Mouse (Mus musculus): ENCODE data around the gene Olfr1221. TPM values are rescaled to one million over a fixed set of nuclear protein-coding genes. Genes with fewer than 3 reads are reported as not detected.
"Not testable (repeated sequence)": the region's sequence is repeated elsewhere in the genome, so short reads cannot be mapped to it uniquely, and the experiment has no call there.

The Olfr1221 gene
- polyA plus RNA-seq (2016; fragmentation: Nextera tagmentation; extraction: Ambion mirVana), result not detected in 2 replicates

DNA sequence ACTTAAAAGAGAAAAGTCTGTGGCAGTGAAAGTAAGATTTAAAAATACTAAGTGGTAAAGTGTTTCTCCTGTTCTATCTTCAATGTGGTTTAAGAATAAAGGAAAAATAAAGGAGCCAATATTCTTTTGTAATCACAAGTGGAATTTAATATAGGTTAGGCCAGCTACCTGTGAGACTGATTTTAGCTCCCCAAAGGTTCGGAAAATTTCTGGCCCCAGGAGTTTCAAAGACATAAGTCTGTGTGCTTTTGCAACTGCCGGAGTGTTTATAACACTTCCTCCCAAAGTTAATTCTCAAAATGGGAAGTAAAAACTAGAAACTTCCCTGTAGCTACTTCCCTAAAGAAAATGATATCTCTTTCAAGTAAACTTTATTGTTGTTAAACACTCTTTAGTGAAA lies at the start of gene Olfr1221:
Olfr1221 (minus strand) TSS at position 101 of the 400 bp plus-strand sequence.
- no peak for ATAC-seq (ENCODE audit: insufficient number of reproducible peaks, low FRiP score)
- Histone ChIP-seq H3K36me3 (no peaks in the 10 kb centered on the region), H3K9ac (no peak within 1 kb of the TSS), H3K4me1 (replicated peaks) (no peaks in the 10 kb centered on the region), H3K4me2 (no peak within 1 kb of the TSS), H3K27ac (ENCODE audit: poor library complexity, severe bottlenecking) (no peak within 1 kb of the TSS), H3K9me3 (replicated peaks) (no peaks in the 10 kb centered on the region), H3K27me3 (replicated peaks) (no peaks in the 10 kb centered on the region), H3K4me3 (no peak within 1 kb of the TSS)
- 78% methylated on average over 2 of the region's 2 CpGs for WGBS

DNA sequence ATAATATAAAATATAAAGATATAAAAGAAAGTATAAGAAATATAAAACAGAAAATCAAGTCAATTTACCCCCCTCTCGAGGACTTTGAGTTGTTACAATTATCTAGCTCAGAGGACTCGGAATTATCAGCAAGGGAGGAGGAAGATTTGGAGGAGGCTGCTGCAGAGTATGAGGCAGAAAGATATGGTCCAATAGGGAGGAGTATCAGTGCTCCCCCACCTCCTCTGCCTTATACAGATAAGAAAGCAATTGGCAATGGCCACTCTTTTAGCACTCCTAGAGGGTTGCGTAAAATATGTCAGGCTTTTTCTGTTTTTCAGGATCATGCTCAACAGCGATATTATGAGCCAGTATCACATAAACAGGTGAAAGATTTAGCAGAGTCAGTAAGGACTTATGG lies 47.6 kb upstream of the Olfr1221 start:
- ATAC-seq (ENCODE audit: insufficient number of reproducible peaks, low FRiP score); H3K27ac ChIP-seq (ENCODE audit: poor library complexity, severe bottlenecking); H3K4me1 ChIP-seq (replicated peaks); H3K4me3 ChIP-seq; H3K36me3 ChIP-seq; H3K27me3 ChIP-seq (replicated peaks); H3K9me3 ChIP-seq (replicated peaks); H3K4me2 ChIP-seq; H3K9ac ChIP-seq: not testable (repeated sequence)
- WGBS, result 73% methylated on average over 4 of the region's 4 CpGs

DNA sequence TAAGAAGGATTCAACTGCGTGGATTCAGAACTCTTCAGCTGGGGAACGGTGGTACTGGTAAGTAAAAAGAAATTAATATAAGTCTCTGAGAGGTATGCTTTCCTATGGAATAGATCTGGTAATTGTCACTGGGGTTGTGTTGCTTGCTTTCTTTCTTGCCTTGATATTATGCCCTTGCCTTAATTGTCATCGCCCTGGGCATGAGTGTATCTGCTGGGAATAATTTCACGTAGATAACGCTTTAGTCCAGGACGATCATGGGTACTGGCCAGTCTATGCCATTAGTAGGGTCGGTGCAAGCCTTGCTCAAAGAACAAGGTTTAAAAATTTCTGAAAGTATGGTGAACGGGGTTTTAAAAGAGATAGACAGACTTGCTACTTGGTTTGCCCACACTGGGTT lies 46.9 kb upstream of the Olfr1221 start, which contains the start of gene Olfr1224-ps1:
Olfr1224-ps1 (minus strand) TSS at position 101 of the 400 bp plus-strand sequence.
- not testable (repeated sequence) for H3K27ac ChIP-seq (ENCODE audit: poor library complexity, severe bottlenecking); ATAC-seq (ENCODE audit: insufficient number of reproducible peaks, low FRiP score); H3K9ac ChIP-seq; H3K4me1 ChIP-seq (replicated peaks); H3K4me3 ChIP-seq; H3K9me3 ChIP-seq (replicated peaks); H3K4me2 ChIP-seq; H3K27me3 ChIP-seq (replicated peaks); H3K36me3 ChIP-seq
- 84% methylated on average over 8 of the region's 8 CpGs for WGBS

- H3K9me3 ChIP-seq (replicated peaks), result no peaks in the 10 kb centered on the region
- H3K4me3 ChIP-seq, result no peak within 1 kb of the TSS
- 50% methylated on average over 1 of the region's 1 CpGs for WGBS
- no peaks in the 10 kb centered on the region for H3K4me1 ChIP-seq (replicated peaks)
- no peak for ATAC-seq (ENCODE audit: insufficient number of reproducible peaks, low FRiP score)
- no peak within 1 kb of the TSS for H3K4me2 ChIP-seq
- H3K27me3 ChIP-seq (replicated peaks), result no peaks in the 10 kb centered on the region
- H3K36me3 ChIP-seq, result no peaks in the 10 kb centered on the region
- no peak within 1 kb of the TSS for H3K9ac ChIP-seq
- H3K27ac ChIP-seq (ENCODE audit: poor library complexity, severe bottlenecking), result no peak within 1 kb of the TSS
These were observed 34.4 kb upstream of the Olfr1221 start, which contains the start of gene Olfr1223 for GRCm38 (mm10) chr2:89151460-89151859. Gene Olfr1223, minus strand, starts transcription at chr2:89151560.

GRCm38 (mm10) chr2:89132954-89133353 lies 15.9 kb upstream of the Olfr1221 start, which contains the start of gene Olfr1222:
Gene Olfr1222, minus strand, starts transcription at chr2:89133054.
- no peak for ATAC-seq (ENCODE audit: insufficient number of reproducible peaks, low FRiP score)
- Histone ChIP-seq H3K4me1 (replicated peaks) (no peaks in the 10 kb centered on the region), H3K9ac (no peak within 1 kb of the TSS), H3K36me3 (no peaks in the 10 kb centered on the region), H3K27ac (ENCODE audit: poor library complexity, severe bottlenecking) (no peak within 1 kb of the TSS), H3K4me2 (no peak within 1 kb of the TSS), H3K27me3 (replicated peaks) (no peaks in the 10 kb centered on the region), H3K9me3 (replicated peaks) (no peaks in the 10 kb centered on the region), H3K4me3 (no peak within 1 kb of the TSS)
- WGBS, result 33% methylated on average over 3 of the region's 3 CpGs

GRCm38 (mm10) chr2:89106735-89107134 lies 10.3 kb downstream of the Olfr1221 start, which contains the start of gene Olfr1220:
Gene Olfr1220, minus strand, starts transcription at chr2:89106835.
- no peak for ATAC-seq (ENCODE audit: insufficient number of reproducible peaks, low FRiP score)
- Histone ChIP-seq H3K27me3 (replicated peaks) (no peaks in the 10 kb centered on the region), H3K4me1 (replicated peaks) (no peaks in the 10 kb centered on the region), H3K9me3 (replicated peaks) (no peaks in the 10 kb centered on the region), H3K4me3 (no peak within 1 kb of the TSS), H3K36me3 (no peaks in the 10 kb centered on the region), H3K27ac (ENCODE audit: poor library complexity, severe bottlenecking) (no peak within 1 kb of the TSS), H3K4me2 (no peak within 1 kb of the TSS), H3K9ac (no peak within 1 kb of the TSS)
- whole genome bisulfite sequencing, result 66% methylated on average over 3 of the region's 3 CpGs

GRCm38 (mm10) chr2:89105651-89106050 lies 11.4 kb downstream of the Olfr1221 start:
- Histone ChIP-seq H3K9ac (no peak overlapping the region), H3K4me3 (no peak overlapping the region), H3K36me3 (no peaks in the 10 kb centered on the region), H3K4me2 (no peak overlapping the region), H3K4me1 (replicated peaks) (no peaks in the 10 kb centered on the region), H3K27me3 (replicated peaks) (no peaks in the 10 kb centered on the region), H3K27ac (ENCODE audit: poor library complexity, severe bottlenecking) (no peak overlapping the region), H3K9me3 (replicated peaks) (no peaks in the 10 kb centered on the region)
- no peak for ATAC-seq (ENCODE audit: insufficient number of reproducible peaks, low FRiP score)

- no peak overlapping the region for H3K4me2 ChIP-seq
- no peak overlapping the region for H3K9ac ChIP-seq
- ATAC-seq (ENCODE audit: insufficient number of reproducible peaks, low FRiP score), result no peak
- no peaks in the 10 kb centered on the region for H3K9me3 ChIP-seq (replicated peaks)
- H3K27me3 ChIP-seq (replicated peaks), result no peaks in the 10 kb centered on the region
- H3K4me3 ChIP-seq, result no peak overlapping the region
- no peak overlapping the region for H3K27ac ChIP-seq (ENCODE audit: poor library complexity, severe bottlenecking)
- no peaks in the 10 kb centered on the region for H3K36me3 ChIP-seq
- no peaks in the 10 kb centered on the region for H3K4me1 ChIP-seq (replicated peaks)
- WGBS, result 91% methylated on average over 1 of the region's 1 CpGs
These were observed 23.2 kb downstream of the Olfr1221 start for GRCm38 (mm10) chr2:89093848-89094247.

- no peak within 1 kb of the TSS for H3K9ac ChIP-seq
- 0 out of 2 replicates have a peak, but pooled peaks cover 3% of the 10 kb centered on the region for H3K9me3 ChIP-seq (replicated peaks)
- no peak within 1 kb of the TSS for H3K4me2 ChIP-seq
- H3K4me3 ChIP-seq, result no peak within 1 kb of the TSS
- H3K27ac ChIP-seq (ENCODE audit: poor library complexity, severe bottlenecking), result no peak within 1 kb of the TSS
- H3K36me3 ChIP-seq, result no peaks in the 10 kb centered on the region
- no peaks in the 10 kb centered on the region for H3K27me3 ChIP-seq (replicated peaks)
- ATAC-seq (ENCODE audit: insufficient number of reproducible peaks, low FRiP score), result no peak
- no peaks in the 10 kb centered on the region for H3K4me1 ChIP-seq (replicated peaks)
- 43% methylated on average over 1 of the region's 1 CpGs for WGBS
These were observed 33.7 kb downstream of the Olfr1221 start, which contains the start of gene Olfr1219 for GRCm38 (mm10) chr2:89083413-89083812. Gene Olfr1219, minus strand, starts transcription at chr2:89083513.

DNA sequence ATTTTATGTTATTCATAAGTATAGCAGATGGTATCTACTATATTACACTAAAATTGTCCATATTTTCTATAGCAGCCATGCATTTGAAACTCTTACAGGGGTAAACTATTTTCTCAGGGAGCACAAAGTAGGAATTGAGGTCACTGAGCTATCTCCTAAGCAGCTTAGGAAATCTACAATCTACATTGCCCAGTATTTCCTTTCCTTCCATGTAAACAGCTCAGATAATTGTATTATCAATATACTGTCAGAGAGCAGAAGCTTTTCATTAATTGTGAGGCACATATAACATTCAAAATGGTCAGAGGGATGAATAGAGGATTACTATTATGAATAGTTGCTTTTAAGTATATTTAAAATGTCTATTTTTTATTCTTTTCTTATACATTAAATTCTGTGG lies 35.6 kb downstream of the Olfr1221 start:
- H3K27me3 ChIP-seq (replicated peaks), result no peaks in the 10 kb centered on the region
- no peak overlapping the region for H3K9ac ChIP-seq
- H3K4me3 ChIP-seq, result no peak overlapping the region
- no peaks in the 10 kb centered on the region for H3K4me1 ChIP-seq (replicated peaks)
- H3K27ac ChIP-seq (ENCODE audit: poor library complexity, severe bottlenecking), result no peak overlapping the region
- 0 out of 2 replicates have a peak, but pooled peaks cover 1% of the 10 kb centered on the region for H3K9me3 ChIP-seq (replicated peaks)
- no peak overlapping the region for H3K4me2 ChIP-seq
- ATAC-seq (ENCODE audit: insufficient number of reproducible peaks, low FRiP score), result no peak
- H3K36me3 ChIP-seq, result no peaks in the 10 kb centered on the region

- no peaks in the 10 kb centered on the region for H3K36me3 ChIP-seq
- no peak for ATAC-seq (ENCODE audit: insufficient number of reproducible peaks, low FRiP score)
- H3K9ac ChIP-seq, result no peak within 1 kb of the TSS
- H3K4me3 ChIP-seq, result no peak within 1 kb of the TSS
- H3K4me2 ChIP-seq, result no peak within 1 kb of the TSS
- H3K9me3 ChIP-seq (replicated peaks), result no peaks in the 10 kb centered on the region
- H3K27ac ChIP-seq (ENCODE audit: poor library complexity, severe bottlenecking), result no peak within 1 kb of the TSS
- no peaks in the 10 kb centered on the region for H3K4me1 ChIP-seq (replicated peaks)
- H3K27me3 ChIP-seq (replicated peaks), result no peaks in the 10 kb centered on the region
These were observed 56.0 kb downstream of the Olfr1221 start, which contains the start of gene Olfr1218 for GRCm38 (mm10) chr2:89061087-89061486. Gene Olfr1218, minus strand, starts transcription at chr2:89061187.

All from heart, embryonic 12.5 days (tissue).